Mouse (Mus musculus): Measurements from ENCODE around the gene Plrg1. TPM values are rescaled to one million over a fixed set of nuclear protein-coding genes. Genes with fewer than 3 reads are reported as not detected.

Plrg1 gene
- polyA plus RNA-seq, 1 experiment from 2014 or later, result 149 TPM

DNA sequence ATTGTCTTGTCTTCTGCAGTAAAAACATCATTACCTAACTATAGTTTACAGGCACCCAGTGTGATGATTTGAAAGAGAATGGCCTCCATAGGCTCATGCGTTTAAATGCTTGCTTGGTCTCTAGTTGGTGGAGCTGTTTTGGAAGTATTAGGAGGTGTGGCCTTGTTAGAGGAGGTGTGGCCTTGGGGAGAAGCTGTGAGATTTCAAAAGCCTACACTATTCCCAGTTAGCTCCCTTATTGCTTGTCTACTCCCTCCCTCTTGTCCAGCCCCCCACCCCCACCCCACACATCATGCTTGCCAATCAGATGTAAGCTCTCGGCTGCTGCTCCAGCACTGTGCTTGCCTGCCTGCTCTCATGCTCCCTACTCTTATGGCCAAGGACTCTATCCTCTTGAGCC, 1.7 kb downstream of the Plrg1 start:
- H3K4me3 ChIP-seq (ENCODE audit: low read depth, low read length), result no peak overlapping the region
- 93% methylated on average over 2 of the region's 2 CpGs for WGBS
- H3K27ac ChIP-seq (ENCODE audit: low read depth, low read length), result no peak overlapping the region
- ATAC-seq (ENCODE audit: insufficient read depth, low FRiP score, low TSS enrichment), result no peak
- H3K27me3 ChIP-seq (ENCODE audit: control insufficient read depth, insufficient read depth, low read length), result no peaks in the 10 kb centered on the region
- DNase-seq (ENCODE audit: low spot score), result no peak
- H3K4me1 ChIP-seq (ENCODE audit: control insufficient read depth, insufficient read depth, low read length), result no peaks in the 10 kb centered on the region; the same call in 1 of the 2 replicates
- H3K9me3 ChIP-seq (ENCODE audit: control insufficient read depth, low read length), result no peaks in the 10 kb centered on the region
- peaks cover 12% of the 10 kb centered on the region for H3K36me3 ChIP-seq (ENCODE audit: control insufficient read depth, insufficient read depth, low read length)
- H3K9ac ChIP-seq (ENCODE audit: low read length), result no peak overlapping the region
- H3K4me2 ChIP-seq (ENCODE audit: low read depth), result no peak overlapping the region

DNA sequence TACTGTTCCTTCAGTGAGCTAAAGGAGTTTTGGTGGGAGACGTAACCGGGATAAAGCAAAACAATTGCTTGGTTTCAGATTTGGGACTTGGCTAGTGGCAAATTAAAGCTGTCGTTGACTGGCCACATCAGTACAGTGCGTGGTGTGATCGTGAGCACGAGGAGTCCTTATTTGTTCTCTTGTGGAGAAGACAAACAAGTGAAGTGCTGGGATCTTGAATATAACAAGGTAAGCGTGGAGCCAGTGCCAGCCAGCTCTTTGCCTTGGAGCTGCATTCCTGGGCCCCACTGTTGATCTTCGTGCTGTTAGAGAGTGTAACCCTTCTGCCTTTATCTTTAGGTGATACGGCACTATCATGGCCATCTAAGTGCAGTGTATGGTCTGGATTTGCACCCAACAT, 12.6 kb downstream of the Plrg1 start:
- WGBS, result 94% methylated on average over 9 of the region's 9 CpGs
- H3K27me3 ChIP-seq (ENCODE audit: control insufficient read depth, insufficient read depth, low read length), result no peaks in the 10 kb centered on the region
- H3K4me3 ChIP-seq (ENCODE audit: low read depth, low read length), result no peak overlapping the region
- H3K9ac ChIP-seq (ENCODE audit: low read length), result no peak overlapping the region
- H3K4me2 ChIP-seq (ENCODE audit: low read depth), result no peak overlapping the region
- H3K36me3 ChIP-seq (ENCODE audit: control insufficient read depth, insufficient read depth, low read length), result peaks cover 14% of the 10 kb centered on the region
- DNase-seq (ENCODE audit: low spot score) (no peak), ATAC-seq (ENCODE audit: insufficient read depth, low FRiP score, low TSS enrichment) (no peak)
- no peak overlapping the region for H3K27ac ChIP-seq (ENCODE audit: low read depth, low read length)
- no peaks in the 10 kb centered on the region for H3K4me1 ChIP-seq (ENCODE audit: control insufficient read depth, insufficient read depth, low read length)
- no peaks in the 10 kb centered on the region for H3K9me3 ChIP-seq (ENCODE audit: control insufficient read depth, low read length)

DNA sequence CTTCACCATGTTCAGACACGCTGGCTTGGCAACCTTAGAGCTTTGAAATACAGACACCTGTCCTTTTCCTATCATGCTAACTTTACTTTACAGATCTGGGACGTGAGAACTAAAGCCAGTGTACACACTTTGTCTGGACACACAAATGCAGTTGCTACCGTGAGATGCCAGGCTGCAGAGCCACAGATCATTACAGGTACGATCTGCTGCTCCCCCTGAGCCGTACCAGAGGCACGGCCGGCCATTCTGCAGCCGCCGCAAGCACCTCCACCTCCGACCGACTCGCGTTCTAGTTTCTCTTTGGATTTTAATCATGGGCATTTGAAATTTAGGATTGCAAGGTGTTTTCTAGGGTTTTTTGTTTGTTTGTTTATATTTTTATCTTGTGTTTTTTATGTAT, 13.5 kb downstream of the Plrg1 start:
- Histone ChIP-seq H3K4me2 (ENCODE audit: low read depth) (no peak overlapping the region), H3K27me3 (ENCODE audit: control insufficient read depth, insufficient read depth, low read length) (no peaks in the 10 kb centered on the region), H3K9me3 (ENCODE audit: control insufficient read depth, low read length) (no peaks in the 10 kb centered on the region), H3K36me3 (ENCODE audit: control insufficient read depth, insufficient read depth, low read length) (peaks cover 14% of the 10 kb centered on the region), H3K4me1 (ENCODE audit: control insufficient read depth, insufficient read depth, low read length) (no peaks in the 10 kb centered on the region), H3K9ac (ENCODE audit: low read length) (no peak overlapping the region), H3K4me3 (ENCODE audit: low read depth, low read length) (no peak overlapping the region), H3K27ac (ENCODE audit: low read depth, low read length) (no peak overlapping the region)
- ATAC-seq (ENCODE audit: insufficient read depth, low FRiP score, low TSS enrichment), result no peak
- no peak for DNase-seq (ENCODE audit: low spot score)
- WGBS, result 96% methylated on average over 13 of the region's 13 CpGs

DNA sequence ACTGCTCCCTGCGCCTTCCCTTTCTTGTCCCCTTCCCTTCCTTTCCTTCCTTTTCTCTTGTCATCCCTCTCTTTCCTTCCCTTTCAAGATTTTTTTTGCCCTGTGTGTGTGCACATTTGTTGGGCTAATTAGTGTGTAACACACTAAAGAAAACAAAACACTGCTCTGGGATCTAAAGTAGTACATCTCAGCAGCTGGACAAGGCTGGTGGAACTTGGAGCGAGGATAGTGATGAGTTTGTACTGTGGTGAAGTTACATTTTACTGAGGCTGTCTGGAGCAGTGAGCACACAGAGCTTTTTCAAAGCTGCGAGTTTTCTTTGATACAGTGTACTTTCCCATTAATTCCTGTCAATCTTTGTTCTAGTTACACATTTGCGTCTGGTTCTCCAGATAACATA, 14.9 kb downstream of the Plrg1 start:
- peaks cover 14% of the 10 kb centered on the region for H3K36me3 ChIP-seq (ENCODE audit: control insufficient read depth, insufficient read depth, low read length)
- no peak overlapping the region for H3K4me2 ChIP-seq (ENCODE audit: low read depth)
- no peak for DNase-seq (ENCODE audit: low spot score)
- H3K27me3 ChIP-seq (ENCODE audit: control insufficient read depth, insufficient read depth, low read length), result no peaks in the 10 kb centered on the region
- H3K27ac ChIP-seq (ENCODE audit: low read depth, low read length), result no peak overlapping the region
- 89% methylated on average over 4 of the region's 4 CpGs for WGBS
- H3K4me1 ChIP-seq (ENCODE audit: control insufficient read depth, insufficient read depth, low read length), result no peaks in the 10 kb centered on the region
- H3K4me3 ChIP-seq (ENCODE audit: low read depth, low read length), result no peak overlapping the region
- no peak overlapping the region for H3K9ac ChIP-seq (ENCODE audit: low read length)
- H3K9me3 ChIP-seq (ENCODE audit: control insufficient read depth, low read length), result no peaks in the 10 kb centered on the region
- no peak for ATAC-seq (ENCODE audit: insufficient read depth, low FRiP score, low TSS enrichment)

DNA sequence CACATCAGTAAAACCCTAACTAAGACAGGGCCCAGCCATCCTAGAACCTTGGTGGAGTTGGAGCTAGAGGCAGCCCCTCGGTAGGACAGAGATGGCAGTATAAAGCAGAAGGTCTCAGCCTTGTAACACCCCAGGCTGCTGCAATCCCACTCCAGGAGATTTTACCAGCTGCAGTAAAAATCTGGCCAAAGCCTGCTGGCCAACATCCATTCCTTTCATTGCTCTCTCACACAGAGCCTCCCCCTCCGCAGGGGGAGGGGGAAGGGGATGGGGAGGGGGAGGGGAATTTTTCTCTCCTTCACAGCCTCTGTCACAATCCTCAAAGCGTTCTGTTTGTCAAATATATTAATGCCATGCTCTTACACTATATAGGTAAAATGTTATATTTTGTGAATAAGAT, 21.2 kb downstream of the Plrg1 start:
- H3K27me3 ChIP-seq (ENCODE audit: control insufficient read depth, insufficient read depth, low read length), result no peaks in the 10 kb centered on the region
- H3K27ac ChIP-seq (ENCODE audit: low read depth, low read length), result no peak overlapping the region
- 10% methylated on average over 3 of the region's 3 CpGs for WGBS
- H3K36me3 ChIP-seq (ENCODE audit: control insufficient read depth, insufficient read depth, low read length), result peaks cover 2% of the 10 kb centered on the region; the same call in 1 of the 2 replicates
- H3K9me3 ChIP-seq (ENCODE audit: control insufficient read depth, low read length), result no peaks in the 10 kb centered on the region
- H3K9ac ChIP-seq (ENCODE audit: low read length), result no peak overlapping the region; the same call in 1 of the 2 replicates
- DNase-seq (ENCODE audit: low spot score) (no peak), ATAC-seq (ENCODE audit: insufficient read depth, low FRiP score, low TSS enrichment) (peak; percentile 52)
- H3K4me3 ChIP-seq (ENCODE audit: low read depth, low read length), result no peak overlapping the region
- H3K4me2 ChIP-seq (ENCODE audit: low read depth), result no peak overlapping the region
- H3K4me1 ChIP-seq (ENCODE audit: control insufficient read depth, insufficient read depth, low read length), result peaks cover 8% of the 10 kb centered on the region

DNA sequence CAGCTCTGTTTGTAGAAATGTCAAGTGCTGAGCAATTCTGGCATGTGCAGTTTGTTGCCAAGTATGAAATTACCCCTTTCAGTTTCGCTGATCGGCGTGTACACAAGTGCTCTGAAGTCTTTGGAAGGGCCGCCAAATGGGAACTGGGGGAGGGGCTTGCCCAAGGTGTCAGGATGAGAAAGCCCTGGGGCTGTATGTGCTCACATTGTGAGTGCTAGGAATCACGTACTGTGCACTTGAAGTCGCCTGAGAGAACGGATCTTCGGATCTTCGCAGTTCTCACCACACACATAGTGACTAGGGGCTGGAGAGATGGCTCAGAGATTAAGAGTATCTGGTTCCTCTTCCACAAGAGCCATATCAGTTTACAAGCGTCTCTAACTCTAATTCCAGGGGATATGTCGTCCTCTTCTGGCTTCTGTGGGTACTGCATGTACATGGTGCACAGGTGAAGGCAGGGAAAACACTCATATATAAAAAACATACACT, 25.3 kb downstream of the Plrg1 start:
- peak overlapping the region; percentile 46 for H3K4me2 ChIP-seq (ENCODE audit: low read depth)
- DNase-seq (ENCODE audit: low spot score) (peak; percentile 73), ATAC-seq (ENCODE audit: insufficient read depth, low FRiP score, low TSS enrichment) (0 out of 2 replicates have a peak, but pooled peaks have one; percentile 35)
- no peaks in the 10 kb centered on the region for H3K9me3 ChIP-seq (ENCODE audit: control insufficient read depth, low read length)
- no peaks in the 10 kb centered on the region for H3K27me3 ChIP-seq (ENCODE audit: control insufficient read depth, insufficient read depth, low read length)
- no peak overlapping the region for H3K27ac ChIP-seq (ENCODE audit: low read depth, low read length)
- peak overlapping the region; percentile 10; the same call in 1 of the 2 replicates for H3K4me3 ChIP-seq (ENCODE audit: low read depth, low read length)
- H3K9ac ChIP-seq (ENCODE audit: low read length), result no peak overlapping the region
- no peaks in the 10 kb centered on the region for H3K36me3 ChIP-seq (ENCODE audit: control insufficient read depth, insufficient read depth, low read length)
- WGBS, result 7% methylated on average over 11 of the region's 11 CpGs
- peaks cover 8% of the 10 kb centered on the region for H3K4me1 ChIP-seq (ENCODE audit: control insufficient read depth, insufficient read depth, low read length)

DNA sequence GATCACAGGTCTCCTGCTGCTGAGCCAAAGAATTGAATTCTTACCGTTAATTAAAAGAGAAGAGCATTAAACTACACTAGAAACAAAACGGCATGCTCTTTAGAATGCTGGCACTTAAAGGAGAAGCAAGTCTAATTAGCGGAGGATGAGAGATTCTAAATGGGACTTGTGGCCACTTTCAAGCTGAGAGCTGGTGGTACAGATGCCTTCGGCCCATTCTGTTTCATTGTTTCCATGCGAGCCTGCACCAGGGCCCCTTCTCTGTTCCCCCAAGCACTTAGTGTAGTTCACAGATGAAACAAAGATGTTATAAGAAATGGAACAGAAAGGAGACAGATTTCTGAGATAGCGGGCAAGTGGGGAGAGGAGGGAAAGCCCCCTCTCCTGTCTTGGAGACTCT, 42.3 kb downstream of the Plrg1 start:
- Histone ChIP-seq H3K27me3 (ENCODE audit: control insufficient read depth, insufficient read depth, low read length) (no peaks in the 10 kb centered on the region), H3K4me1 (ENCODE audit: control insufficient read depth, insufficient read depth, low read length) (peaks cover 12% of the 10 kb centered on the region), H3K36me3 (ENCODE audit: control insufficient read depth, insufficient read depth, low read length) (no peaks in the 10 kb centered on the region), H3K4me3 (ENCODE audit: low read depth, low read length) (no peak overlapping the region), H3K4me2 (ENCODE audit: low read depth) (no peak overlapping the region), H3K27ac (ENCODE audit: low read depth, low read length) (0 out of 2 replicates have a peak overlapping the region, but pooled peaks have one; percentile 29), H3K9me3 (ENCODE audit: control insufficient read depth, low read length) (no peaks in the 10 kb centered on the region), H3K9ac (ENCODE audit: low read length) (no peak overlapping the region)
- DNase-seq (ENCODE audit: low spot score) (no peak), ATAC-seq (ENCODE audit: insufficient read depth, low FRiP score, low TSS enrichment) (no peak)
- 46% methylated on average over 6 of the region's 6 CpGs for WGBS

DNA sequence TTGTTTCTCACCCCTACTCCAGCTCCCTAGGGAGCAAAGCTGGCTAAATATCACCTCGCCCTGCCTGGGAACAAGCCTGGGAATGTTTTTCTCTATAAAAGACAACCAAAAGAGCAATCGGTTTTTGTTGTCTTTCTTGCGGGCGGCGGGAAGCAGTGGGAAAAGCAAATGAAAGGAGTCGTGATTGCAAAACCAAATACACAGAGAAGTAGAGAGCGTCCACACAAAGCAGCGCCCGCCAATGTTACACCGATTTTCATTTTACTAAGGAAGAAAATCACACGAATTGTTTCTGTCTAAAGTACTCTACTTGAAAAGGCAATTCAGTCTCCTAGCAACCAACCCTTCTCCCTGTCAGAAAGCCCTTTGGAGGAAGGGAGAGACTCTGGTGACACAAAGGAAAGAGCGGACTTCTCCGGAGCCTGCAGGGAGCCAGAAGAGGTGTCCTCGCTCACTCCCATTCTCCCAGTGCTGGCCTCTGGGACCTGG, 43.3 kb downstream of the Plrg1 start:
- peak; percentile 65 for DNase-seq (ENCODE audit: low spot score)
- Histone ChIP-seq H3K27me3 (ENCODE audit: control insufficient read depth, insufficient read depth, low read length) (no peaks in the 10 kb centered on the region), H3K9me3 (ENCODE audit: control insufficient read depth, low read length) (no peaks in the 10 kb centered on the region), H3K9ac (ENCODE audit: low read length) (peak overlapping the region; percentile 41), H3K4me1 (ENCODE audit: control insufficient read depth, insufficient read depth, low read length) (peaks cover 12% of the 10 kb centered on the region), H3K4me3 (ENCODE audit: low read depth, low read length) (peak overlapping the region; percentile 21; the same call in 1 of the 2 replicates), H3K36me3 (ENCODE audit: control insufficient read depth, insufficient read depth, low read length) (no peaks in the 10 kb centered on the region), H3K4me2 (ENCODE audit: low read depth) (peak overlapping the region; percentile 42), H3K27ac (ENCODE audit: low read depth, low read length) (peak overlapping the region; percentile 49; the same call in 1 of the 2 replicates)
- WGBS, result 3% methylated on average over 14 of the region's 14 CpGs
- peak; percentile 72 for ATAC-seq (ENCODE audit: insufficient read depth, low FRiP score, low TSS enrichment)

DNA sequence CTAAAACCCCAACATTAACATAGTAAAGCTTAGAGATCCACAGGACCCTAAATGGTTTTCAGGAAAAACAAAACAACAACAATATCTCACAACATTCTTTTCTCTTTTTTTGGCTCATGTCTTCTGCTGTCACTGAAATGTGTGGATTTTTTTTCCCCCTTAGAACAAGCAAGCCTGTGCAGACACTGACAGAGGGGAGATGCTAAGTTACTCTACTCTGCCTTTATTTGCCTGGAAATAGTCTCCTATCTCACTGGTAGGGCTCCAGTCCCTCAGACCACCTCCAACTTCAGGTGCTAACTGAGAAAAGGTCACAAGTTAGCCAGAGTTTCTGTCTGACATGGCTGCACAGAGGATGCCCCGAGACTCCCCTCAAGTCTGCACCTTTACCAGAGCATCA, 43.8 kb downstream of the Plrg1 start:
- peak; percentile 25; the same call in 1 of the 2 replicates for ATAC-seq (ENCODE audit: insufficient read depth, low FRiP score, low TSS enrichment)
- no peak overlapping the region for H3K9ac ChIP-seq (ENCODE audit: low read length)

More for the DNA sequence above, 43.8 kb downstream of the Plrg1 start:
- no peak for DNase-seq (ENCODE audit: low spot score)
- Histone ChIP-seq H3K4me1 (ENCODE audit: control insufficient read depth, insufficient read depth, low read length) (peaks cover 12% of the 10 kb centered on the region), H3K9me3 (ENCODE audit: control insufficient read depth, low read length) (no peaks in the 10 kb centered on the region), H3K27ac (ENCODE audit: low read depth, low read length) (peak overlapping the region; percentile 49; the same call in 1 of the 2 replicates), H3K4me3 (ENCODE audit: low read depth, low read length) (no peak overlapping the region), H3K27me3 (ENCODE audit: control insufficient read depth, insufficient read depth, low read length) (no peaks in the 10 kb centered on the region), H3K36me3 (ENCODE audit: control insufficient read depth, insufficient read depth, low read length) (no peaks in the 10 kb centered on the region), H3K4me2 (ENCODE audit: low read depth) (peak overlapping the region; percentile 42; the same call in 1 of the 2 replicates)
- WGBS, result 81% methylated on average over 1 of the region's 1 CpGs

All from neural tube, embryonic 11.5 days (tissue).